Mouse (Mus musculus): ENCODE data around the gene March7.

The March7 gene

GRCm38 (mm10) chr2:60209703-60210651 is at the start of gene March7, which contains the start of gene Baz2b:
Gene March7 (plus strand): TSS chr2:60209887.
Gene Baz2b (minus strand): TSS chr2:60209839.
- peak; percentile 94 for DNase-seq (ENCODE audit: low read depth, low spot score)

- no peak for DNase-seq (ENCODE audit: low read depth, low spot score)
These were observed 45.9 kb upstream of the March7 start for GRCm38 (mm10) chr2:60163744-60164143.

GRCm38 (mm10) chr2:60165679-60166078 is 44.0 kb upstream of the March7 start:
- DNase-seq (ENCODE audit: low read depth, low spot score), result peak; percentile 29

- no peak for DNase-seq (ENCODE audit: low read depth, low spot score)
These were observed 42.8 kb upstream of the March7 start for GRCm38 (mm10) chr2:60166878-60167277.

- peak; percentile 41 for DNase-seq (ENCODE audit: low read depth, low spot score)
These were observed 37.7 kb upstream of the March7 start for GRCm38 (mm10) chr2:60171786-60172530.

GRCm38 (mm10) chr2:60172531-60172914 is 37.2 kb upstream of the March7 start:
- DNase-seq (ENCODE audit: low read depth, low spot score), result no peak

- no peak for DNase-seq (ENCODE audit: low read depth, low spot score)
These were observed 36.5 kb upstream of the March7 start for GRCm38 (mm10) chr2:60173190-60173589.

GRCm38 (mm10) chr2:60173595-60173994 is 36.1 kb upstream of the March7 start:
- DNase-seq (ENCODE audit: low read depth, low spot score), result no peak

GRCm38 (mm10) chr2:60175078-60175477 is 34.6 kb upstream of the March7 start:
- no peak for DNase-seq (ENCODE audit: low read depth, low spot score)

GRCm38 (mm10) chr2:60176087-60176486 is 33.6 kb upstream of the March7 start:
- no peak for DNase-seq (ENCODE audit: low read depth, low spot score)

- DNase-seq (ENCODE audit: low read depth, low spot score), result no peak
These were observed 32.2 kb upstream of the March7 start for GRCm38 (mm10) chr2:60177490-60177889.

GRCm38 (mm10) chr2:60181696-60182095 is 28.0 kb upstream of the March7 start:
- DNase-seq (ENCODE audit: low read depth, low spot score), result no peak

- DNase-seq (ENCODE audit: low read depth, low spot score), result no peak
These were observed 12.8 kb upstream of the March7 start for GRCm38 (mm10) chr2:60196841-60197240.

GRCm38 (mm10) chr2:60200051-60200562 is 9.6 kb upstream of the March7 start:
- peak; percentile 25 for DNase-seq (ENCODE audit: low read depth, low spot score)

GRCm38 (mm10) chr2:60200667-60201066 is 9.0 kb upstream of the March7 start:
- DNase-seq (ENCODE audit: low read depth, low spot score), result peak; percentile 30

- DNase-seq (ENCODE audit: low read depth, low spot score), result no peak
These were observed 6.7 kb upstream of the March7 start for GRCm38 (mm10) chr2:60202900-60203530.

- no peak for DNase-seq (ENCODE audit: low read depth, low spot score)
These were observed 6.0 kb upstream of the March7 start for GRCm38 (mm10) chr2:60203733-60204132.

GRCm38 (mm10) chr2:60204162-60204561 is 5.5 kb upstream of the March7 start:
- DNase-seq (ENCODE audit: low read depth, low spot score), result peak; percentile 50

GRCm38 (mm10) chr2:60205795-60206194 is 3.9 kb upstream of the March7 start:
- no peak for DNase-seq (ENCODE audit: low read depth, low spot score)

GRCm38 (mm10) chr2:60209122-60209611 is 520 bp upstream of the March7 start:
- no peak for DNase-seq (ENCODE audit: low read depth, low spot score)

- DNase-seq (ENCODE audit: low read depth, low spot score), result peak; percentile 15
These were observed 1.1 kb downstream of the March7 start for GRCm38 (mm10) chr2:60210821-60211220.

GRCm38 (mm10) chr2:60212488-60212887 is 2.8 kb downstream of the March7 start:
- DNase-seq (ENCODE audit: low read depth, low spot score), result no peak

Measured in CD4-positive helper T cell, adult 2 months (primary cell).